In the genomic region with DNA sequence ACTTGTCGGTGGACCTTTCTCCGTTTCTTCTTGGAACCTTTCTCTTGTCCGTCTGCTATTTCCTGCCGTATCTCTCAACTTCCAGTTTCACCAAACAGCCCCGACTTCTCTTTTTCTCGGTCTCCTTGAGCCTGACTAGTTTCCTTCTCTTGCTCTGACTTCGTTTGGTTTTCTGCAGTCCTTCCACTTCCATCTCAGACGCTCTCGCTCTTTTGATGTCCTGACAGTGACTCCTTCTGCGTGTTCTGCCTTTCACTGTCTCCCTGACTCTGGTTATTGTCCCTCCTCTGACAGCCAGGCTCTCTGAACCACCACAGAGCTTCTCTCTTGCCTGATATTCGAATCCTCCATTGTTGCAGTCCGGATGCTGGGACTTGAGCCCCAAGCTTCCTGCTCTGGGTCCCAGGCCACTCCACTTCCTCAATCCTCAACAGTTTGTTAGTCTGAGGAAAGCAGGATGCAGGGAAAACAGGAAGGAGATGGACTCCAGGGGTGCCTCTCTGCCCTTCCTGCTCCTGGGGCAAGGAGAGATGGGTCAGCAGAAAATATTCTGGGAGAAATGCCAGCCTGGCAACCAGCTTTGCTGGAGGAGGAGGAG, we compare ENCODE assay signal across 8 mouse cellular contexts. TPM values are rescaled to one million over a fixed set of nuclear protein-coding genes. Genes with fewer than 3 reads are reported as not detected.
DNase-seq lines count a peak whose midpoint lies in the region; ATAC-seq and TF ChIP-seq lines count a peak whose summit lies in the region.

No protein-coding gene starts in this region.

- peaks cover 18% of the 10 kb centered on the region; the same call in 1 of the 2 replicates for H3K4me1 ChIP-seq in forebrain, embryonic 11.5 days (replicated peaks; ENCODE audit: control insufficient read depth, insufficient read depth, low read length)
- H3K4me1 ChIP-seq in hindbrain, embryonic 13.5 days (replicated peaks), result peaks cover 59% of the 10 kb centered on the region
- peaks cover 43% of the 10 kb centered on the region for H3K4me1 ChIP-seq in liver, embryonic 11.5 days (replicated peaks; ENCODE audit: control insufficient read depth, insufficient read depth, low read length)

- H3K9me3 ChIP-seq in forebrain, embryonic 11.5 days (ENCODE audit: control insufficient read depth, low read length), result no peaks in the 10 kb centered on the region
- no peaks in the 10 kb centered on the region for H3K9me3 ChIP-seq in hindbrain, embryonic 13.5 days
- no peaks in the 10 kb centered on the region for H3K9me3 ChIP-seq in liver, embryonic 11.5 days (ENCODE audit: control insufficient read depth, low read length)

- no peaks in the 10 kb centered on the region for H3K36me3 ChIP-seq in forebrain, embryonic 11.5 days (ENCODE audit: control insufficient read depth, insufficient read depth, low read length)
- H3K36me3 ChIP-seq in hindbrain, embryonic 13.5 days, result no peaks in the 10 kb centered on the region
- peaks cover 3% of the 10 kb centered on the region; the same call in 1 of the 2 replicates for H3K36me3 ChIP-seq in liver, embryonic 11.5 days (ENCODE audit: control insufficient read depth, insufficient read depth, low read length)

- H3K27ac ChIP-seq in layer of hippocampus, adult 2 months, result 0 out of 2 replicates have a peak overlapping the region, but pooled peaks have one; percentile 36
- peak overlapping the region; percentile 1; the same call in 1 of the 2 replicates for H3K27ac ChIP-seq in forebrain, embryonic 11.5 days (ENCODE audit: low read depth, low read length)
- peak overlapping the region; percentile 58 for H3K27ac ChIP-seq in hindbrain, embryonic 13.5 days
- peak overlapping the region; percentile 90 for H3K27ac ChIP-seq in liver, embryonic 11.5 days (ENCODE audit: low read depth, low read length)

- 63% methylated on average over 12 of the region's 12 CpGs for WGBS in forebrain, embryonic 11.5 days
- 50% methylated on average over 12 of the region's 12 CpGs for WGBS in hindbrain, embryonic 13.5 days
- WGBS in liver, embryonic 11.5 days, result 14% methylated on average over 12 of the region's 12 CpGs

- peak overlapping the region; percentile 96 for H3K4me2 ChIP-seq in forebrain, embryonic 11.5 days (ENCODE audit: low read depth, low read length, severe bottlenecking)
- peak overlapping the region; percentile 98 for H3K4me2 ChIP-seq in hindbrain, embryonic 13.5 days
- H3K4me2 ChIP-seq in liver, embryonic 11.5 days, result peak overlapping the region; percentile 86

- no peak for TF ChIP-seq CTCF in layer of hippocampus, adult 2 months (conservative IDR thresholded peaks at IDR 0.05)

- no peak for DNase-seq in layer of hippocampus, adult 2 months (ENCODE audit: low spot score in 2 of 2)
- no peak for DNase-seq in layer of hippocampus, postnatal 36 days
- DNase-seq in forebrain, embryonic 11.5 days (ENCODE audit: low spot score), result no peak
- no peak for DNase-seq in liver, embryonic 11.5 days (ENCODE audit: low spot score)
- peak; percentile 75 for DNase-seq in naive thymus-derived CD4-positive, alpha-beta T cell, adult 2 months (ENCODE audit: low read depth)
- DNase-seq in testis, postnatal 10 days (ENCODE audit: low spot score), result no peak

- 0 out of 2 replicates have a peak overlapping the region, but pooled peaks have one; percentile 9 for H3K9ac ChIP-seq in forebrain, embryonic 11.5 days (ENCODE audit: low read length)
- peak overlapping the region; percentile 89 for H3K9ac ChIP-seq in hindbrain, embryonic 13.5 days
- peak overlapping the region; percentile 86 for H3K9ac ChIP-seq in liver, embryonic 11.5 days (ENCODE audit: low read depth, low read length)

- peak overlapping the region; percentile 6; the same call in 1 of the 2 replicates for H3K4me3 ChIP-seq in layer of hippocampus, adult 2 months
- H3K4me3 ChIP-seq in forebrain, embryonic 11.5 days (ENCODE audit: low read depth, low read length), result peak overlapping the region; percentile 57
- H3K4me3 ChIP-seq in hindbrain, embryonic 13.5 days, result peak overlapping the region; percentile 66
- H3K4me3 ChIP-seq in liver, embryonic 11.5 days (ENCODE audit: low read depth, low read length), result peak overlapping the region; percentile 73

- no peaks in the 10 kb centered on the region for H3K27me3 ChIP-seq in forebrain, embryonic 11.5 days (ENCODE audit: control insufficient read depth, insufficient read depth, low read length)
- H3K27me3 ChIP-seq in hindbrain, embryonic 13.5 days, result no peaks in the 10 kb centered on the region
- peaks cover 24% of the 10 kb centered on the region for H3K27me3 ChIP-seq in liver, embryonic 11.5 days (replicated peaks; ENCODE audit: control insufficient read depth, insufficient read depth, low read length)

- ATAC-seq in forebrain, embryonic 11.5 days (replicated peaks; ENCODE audit: low FRiP score), result no peak
- no peak for ATAC-seq in hindbrain, embryonic 13.5 days (ENCODE audit: low FRiP score)
- ATAC-seq in liver, embryonic 11.5 days (replicated peaks; ENCODE audit: low FRiP score), result no peak
- ATAC-seq in erythroid progenitor cell, adult 5-6 weeks (replicated peaks; ENCODE audit: low FRiP score, poor library complexity, severe bottlenecking), result no peak

RNA-seq across cellular contexts. Expression of gene Igfbp4, which starts 1.9 kb away (rescaled TPM):
- 10 to 100 TPM; 69.4 to 71.9 TPM for total RNA-seq in layer of hippocampus, adult 2 months (2021)
- total RNA-seq in layer of hippocampus, postnatal 36 days (2021), result 10 to 100 TPM; 71.4 to 72.1 TPM
- 246 and 252 TPM in 2 replicates for polyA plus RNA-seq in forebrain, embryonic 11.5 days (2014; fragmentation: Nextera tagmentation; extraction: Ambion mirVana)
- 194 and 196 TPM in 2 replicates for polyA plus RNA-seq in hindbrain, embryonic 13.5 days (2015; fragmentation: Nextera tagmentation; extraction: Ambion mirVana)
- polyA plus RNA-seq in liver, embryonic 11.5 days (2014; fragmentation: Nextera tagmentation; extraction: Ambion mirVana), result 324 and 328 TPM in 2 replicates
- 12.2 and 25.2 TPM in 2 replicates for total RNA-seq in erythroid progenitor cell, adult 5-6 weeks (2015; ENCODE audit: low replicate concordance)
- 5.8 and 8.1 TPM in 2 replicates for total RNA-seq in erythroid progenitor cell, adult 5-6 weeks (2017; ENCODE audit: low replicate concordance)

RNA-seq across cellular contexts. Expression of gene Top2a, which starts 18.9 kb away (rescaled TPM):
- 1 to 10 TPM; 1.7 to 3.0 TPM for total RNA-seq in layer of hippocampus, adult 2 months (2021)
- 1 to 10 TPM; 2.7 to 3.3 TPM for total RNA-seq in layer of hippocampus, postnatal 36 days (2021)
- polyA plus RNA-seq in forebrain, embryonic 11.5 days (2014; fragmentation: Nextera tagmentation; extraction: Ambion mirVana), result 446 and 476 TPM in 2 replicates
- polyA plus RNA-seq in hindbrain, embryonic 13.5 days (2015; fragmentation: Nextera tagmentation; extraction: Ambion mirVana), result 55.7 and 62.2 TPM in 2 replicates
- polyA plus RNA-seq in liver, embryonic 11.5 days (2014; fragmentation: Nextera tagmentation; extraction: Ambion mirVana), result 315 and 330 TPM in 2 replicates
- 1,106 and 1,185 TPM in 2 replicates for total RNA-seq in erythroid progenitor cell, adult 5-6 weeks (2015; ENCODE audit: low replicate concordance)
- 1,820 and 2,303 TPM in 2 replicates for total RNA-seq in erythroid progenitor cell, adult 5-6 weeks (2017; ENCODE audit: low replicate concordance)

RNA-seq across cellular contexts. Expression of gene Tns4, which starts 46.2 kb away (rescaled TPM):
- total RNA-seq in layer of hippocampus, adult 2 months (2021), result not detected
- not detected for total RNA-seq in layer of hippocampus, postnatal 36 days (2021)
- polyA plus RNA-seq in forebrain, embryonic 11.5 days (2014; fragmentation: Nextera tagmentation; extraction: Ambion mirVana), result 0.27 and 0.65 TPM in 2 replicates
- 0.17 and 0.19 TPM in 2 replicates for polyA plus RNA-seq in hindbrain, embryonic 13.5 days (2015; fragmentation: Nextera tagmentation; extraction: Ambion mirVana)
- polyA plus RNA-seq in liver, embryonic 11.5 days (2014; fragmentation: Nextera tagmentation; extraction: Ambion mirVana), result 0.21 TPM in 1 of 2 replicates, not detected in the other
- total RNA-seq in erythroid progenitor cell, adult 5-6 weeks (2015; ENCODE audit: low replicate concordance), result not detected in 2 replicates
- total RNA-seq in erythroid progenitor cell, adult 5-6 weeks (2017; ENCODE audit: low replicate concordance), result 2.6 and 3.1 TPM in 2 replicates

Comparison
In these comparisons a context has a peak if more than half of its experiments do, and no peak if none do; other contexts are left out.
1. H3K27ac ChIP-seq: peak in every context shown above with its lines; median percentile 90 in liver, embryonic 11.5 days; 58 in hindbrain, embryonic 13.5 days; 36 in layer of hippocampus, adult 2 months; 1 in forebrain, embryonic 11.5 days.
2. H3K4me3 ChIP-seq: peak in every context shown above with its lines; median percentile 73 in liver, embryonic 11.5 days; 66 in hindbrain, embryonic 13.5 days; 57 in forebrain, embryonic 11.5 days; 6 in layer of hippocampus, adult 2 months.
3. H3K9ac ChIP-seq: peak in every context shown above with its lines; median percentile 89 in hindbrain, embryonic 13.5 days; 86 in liver, embryonic 11.5 days; 9 in forebrain, embryonic 11.5 days.
4. RNA of gene Top2a, which starts 18.9 kb away (total RNA-seq): 1,106 to 2,303 TPM in erythroid progenitor cell, adult 5-6 weeks; 2.7 to 3.3 TPM in layer of hippocampus, postnatal 36 days and 1.7 to 3.0 TPM in layer of hippocampus, adult 2 months; every median in the first group is over 100 times any median in the second.
5. Peak in every context shown above with its lines, with median percentiles within 50 percentile points of each other: H3K4me2 ChIP-seq.